Mouse (Mus musculus): ENCODE data around the gene Set.

DNA sequence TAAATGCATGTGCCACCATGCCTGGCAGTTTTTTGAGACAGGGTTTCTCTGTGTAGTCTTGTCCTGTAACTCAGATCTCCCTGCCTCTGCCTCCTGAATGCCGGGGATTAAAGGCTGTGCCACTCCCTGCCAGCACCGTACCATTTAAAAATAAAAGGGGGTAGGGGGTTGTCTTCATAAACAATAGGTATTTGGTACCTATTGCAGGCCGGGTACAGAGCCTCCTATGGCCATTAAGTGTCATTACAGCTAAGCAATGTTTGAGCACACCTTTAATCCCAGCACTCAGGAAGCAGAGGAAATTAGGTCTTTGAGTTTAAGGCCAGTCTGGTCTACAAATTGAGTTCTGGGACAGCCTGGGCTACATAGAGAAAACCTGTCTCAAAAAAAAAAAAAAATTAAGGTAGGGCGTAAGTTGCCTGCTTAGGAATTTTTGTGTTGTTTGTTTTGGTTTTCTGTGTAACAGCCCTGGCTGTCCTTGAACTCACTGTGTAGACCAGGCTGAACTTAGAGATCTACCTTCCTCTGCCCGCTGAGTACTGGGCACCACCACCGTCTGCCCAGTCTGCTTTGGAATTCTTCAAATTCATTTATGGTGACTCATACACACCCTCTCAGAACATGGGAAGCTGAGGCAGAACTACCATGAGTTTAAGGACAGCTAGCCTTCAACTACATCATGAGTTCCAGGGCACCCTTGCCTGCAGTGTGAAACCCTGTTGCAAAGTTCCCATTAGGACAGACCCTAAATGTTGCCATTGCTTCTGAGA is 5.0 kb upstream of the Set start:
- TF ChIP-seq CHD2 (IDR thresholded peaks at IDR 0.05; ENCODE audit: low read depth, low read length) = no peak
- TF ChIP-seq ZC3H11A (IDR thresholded peaks at IDR 0.05; ENCODE audit: borderline replicate concordance, low read depth, low read length) = no peak
- TF ChIP-seq HCFC1 (IDR thresholded peaks at IDR 0.05; ENCODE audit: borderline replicate concordance, insufficient read depth, low read length) = no peak
- no peak for TF ChIP-seq ZNF384 (IDR thresholded peaks at IDR 0.05; ENCODE audit: low read depth, low read length)
